Comparison of ENCODE assay signal across 9 mouse cellular contexts in the genomic region with DNA sequence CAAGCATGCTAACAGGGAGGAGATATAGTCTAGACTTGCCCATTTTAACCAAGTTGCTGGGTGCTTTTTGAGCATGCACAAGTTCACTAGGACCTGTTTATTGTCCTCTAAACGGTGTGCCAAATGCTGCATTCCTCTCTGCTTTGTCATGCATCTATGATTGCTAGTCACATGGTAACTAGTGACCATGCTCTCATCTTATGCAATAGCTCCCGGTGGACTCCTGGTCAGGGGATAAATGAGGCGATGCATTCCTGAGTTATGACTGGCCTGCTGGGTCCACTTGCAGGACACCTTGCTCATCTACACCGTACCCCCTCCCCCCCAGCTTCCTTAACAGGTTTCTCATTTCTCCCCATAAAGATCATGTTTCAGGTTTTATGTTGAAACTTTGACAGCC.
A peak's percentile ranks its signal among the peaks of the same experiment; 100 is the strongest.
DNase-seq lines count a peak whose midpoint lies in the region; ATAC-seq and TF ChIP-seq lines count a peak whose summit lies in the region.
"Had no signal": no experiment of that assay in that cellular context is flagged by ENCODE, and none has a peak within 500 bp of the region (broad histone marks: within the 10 kb centered on the region; RNA-seq: fewer than 3 reads in every experiment).

No protein-coding gene starts in this region.

- H3K4me1 ChIP-seq in limb, embryonic 11.5 days (ENCODE audit: control insufficient read depth, insufficient read depth, low read length) = peaks cover 6% of the 10 kb centered on the region; the same call in 1 of the 2 replicates
- peaks cover 14% of the 10 kb centered on the region for H3K4me1 ChIP-seq in limb, embryonic 10.5 days
- peaks cover 6% of the 10 kb centered on the region; the same call in 1 of the 2 replicates for H3K4me1 ChIP-seq in kidney, adult 2 months (ENCODE audit: control insufficient read depth, insufficient read depth, low read length)

- no peak overlapping the region for H3K4me3 ChIP-seq in limb, embryonic 11.5 days (ENCODE audit: low read depth, low read length)
- no peak overlapping the region for H3K4me3 ChIP-seq in limb, embryonic 10.5 days
- H3K4me3 ChIP-seq in kidney, adult 2 months (ENCODE audit: insufficient read depth, low read depth, low read length) = no peak overlapping the region

- H3K27ac ChIP-seq in limb, embryonic 11.5 days (replicated peaks; ENCODE audit: low read depth, low read length) = no peak overlapping the region
- H3K27ac ChIP-seq in limb, embryonic 10.5 days = no peak overlapping the region
- H3K27ac ChIP-seq in kidney, adult 2 months (ENCODE audit: insufficient read depth, low read depth, low read length) = peak overlapping the region; percentile 64

- H3K36me3 ChIP-seq in limb, embryonic 11.5 days (ENCODE audit: control insufficient read depth, insufficient read depth, low read length) = no peaks in the 10 kb centered on the region
- H3K36me3 ChIP-seq in limb, embryonic 10.5 days = no peaks in the 10 kb centered on the region
- H3K36me3 ChIP-seq in kidney, adult 2 months (ENCODE audit: control insufficient read depth, insufficient read depth, low read length) = no peaks in the 10 kb centered on the region

- H3K27me3 ChIP-seq in limb, embryonic 11.5 days (ENCODE audit: control insufficient read depth, insufficient read depth, low read length) = no peaks in the 10 kb centered on the region
- no peaks in the 10 kb centered on the region for H3K27me3 ChIP-seq in limb, embryonic 10.5 days (ENCODE audit: low read depth, poor library complexity, severe bottlenecking)
- no peaks in the 10 kb centered on the region for H3K27me3 ChIP-seq in kidney, adult 2 months (replicated peaks; ENCODE audit: control insufficient read depth, insufficient read depth, low read length)

- TF ChIP-seq CTCF in kidney, adult 2 months (conservative IDR thresholded peaks at IDR 0.05; ENCODE audit: insufficient read depth, insufficient read length, low read depth, low read length) = no peak

- peak; percentile 23 for DNase-seq in limb, embryonic 11.5 days (ENCODE audit: low spot score)
- DNase-seq in limb, embryonic 10.5 days (ENCODE audit: low spot score) = no peak
- peak; percentile 25 to 29 for DNase-seq in adrenal gland, postnatal 36 days
- DNase-seq in kidney, adult 2 months = peak; percentile 90
- peak; percentile 45 for DNase-seq in mesoderm, embryonic 11.5 days (ENCODE audit: low read depth, low spot score)
- DNase-seq in ovary, postnatal 10 days (ENCODE audit: low spot score) = no peak
- no peak for DNase-seq in c-Kit-positive CD71-positive TER-119-positive erythroid progenitor cells, embryonic 14.5 days (ENCODE audit: low spot score)
- DNase-seq: cerebellum, adult 9-10 months had no signal

- H3K9me3 ChIP-seq in limb, embryonic 11.5 days (ENCODE audit: control insufficient read depth, low read length) = no peaks in the 10 kb centered on the region
- no peaks in the 10 kb centered on the region for H3K9me3 ChIP-seq in limb, embryonic 10.5 days (replicated peaks)

- no peak overlapping the region for H3K9ac ChIP-seq in limb, embryonic 11.5 days (ENCODE audit: low read length)

- TF ChIP-seq POLR2A in kidney, adult 2 months (IDR thresholded peaks at IDR 0.05; ENCODE audit: low read depth, low read length) = no peak

- WGBS in limb, embryonic 11.5 days = 41% methylated on average over 4 of the region's 4 CpGs
- WGBS in limb, embryonic 10.5 days = 61% methylated on average over 4 of the region's 4 CpGs
- WGBS in kidney, adult 2 months = 14% methylated on average over 4 of the region's 4 CpGs

- ATAC-seq in limb, embryonic 11.5 days (ENCODE audit: insufficient number of reproducible peaks, low FRiP score, low TSS enrichment, low read depth) = no peak
- no peak for ATAC-seq in erythroblast, adult 5-6 weeks (replicated peaks; ENCODE audit: low FRiP score, poor library complexity, severe bottlenecking)

- no peak overlapping the region for H3K4me2 ChIP-seq in limb, embryonic 11.5 days (ENCODE audit: low read depth, severe bottlenecking)

Comparison
In these comparisons a context has a peak if more than half of its experiments do, and no peak if none do; other contexts are left out.
1. DNase-seq: peak in limb, embryonic 11.5 days (single experiment), adrenal gland, postnatal 36 days (2 of 2), kidney, adult 2 months (single experiment) and mesoderm, embryonic 11.5 days (single experiment); none in limb, embryonic 10.5 days (single experiment), ovary, postnatal 10 days (single experiment) and c-Kit-positive CD71-positive TER-119-positive erythroid progenitor cells, embryonic 14.5 days (single experiment).